Mouse (Mus musculus): ENCODE results near the gene Il12rb1.

Gene Il12rb1

DNA sequence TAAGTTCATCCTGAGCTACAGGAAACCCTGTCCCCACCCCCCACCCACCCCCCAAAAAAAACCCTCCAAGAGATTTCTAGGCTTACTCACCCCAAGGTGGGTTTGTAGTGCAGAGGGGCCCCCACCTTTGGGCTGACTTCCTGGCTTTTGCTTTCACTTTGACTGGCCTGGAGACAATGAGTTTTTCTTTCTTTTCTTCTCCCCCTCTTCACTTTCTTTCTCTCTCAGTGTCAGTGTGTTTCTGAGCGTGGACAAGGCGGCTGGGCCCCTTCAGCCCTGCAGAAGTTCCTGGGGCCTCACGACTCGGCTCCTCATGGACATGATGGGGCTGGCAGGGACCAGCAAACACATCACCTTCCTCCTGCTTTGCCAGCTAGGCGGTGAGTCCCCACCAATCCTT is at the start of gene Il12rb1:
TSS of gene Il12rb1 (plus strand) at position 211 of the 400 bp plus-strand sequence.
- no peak for DNase-seq

DNA sequence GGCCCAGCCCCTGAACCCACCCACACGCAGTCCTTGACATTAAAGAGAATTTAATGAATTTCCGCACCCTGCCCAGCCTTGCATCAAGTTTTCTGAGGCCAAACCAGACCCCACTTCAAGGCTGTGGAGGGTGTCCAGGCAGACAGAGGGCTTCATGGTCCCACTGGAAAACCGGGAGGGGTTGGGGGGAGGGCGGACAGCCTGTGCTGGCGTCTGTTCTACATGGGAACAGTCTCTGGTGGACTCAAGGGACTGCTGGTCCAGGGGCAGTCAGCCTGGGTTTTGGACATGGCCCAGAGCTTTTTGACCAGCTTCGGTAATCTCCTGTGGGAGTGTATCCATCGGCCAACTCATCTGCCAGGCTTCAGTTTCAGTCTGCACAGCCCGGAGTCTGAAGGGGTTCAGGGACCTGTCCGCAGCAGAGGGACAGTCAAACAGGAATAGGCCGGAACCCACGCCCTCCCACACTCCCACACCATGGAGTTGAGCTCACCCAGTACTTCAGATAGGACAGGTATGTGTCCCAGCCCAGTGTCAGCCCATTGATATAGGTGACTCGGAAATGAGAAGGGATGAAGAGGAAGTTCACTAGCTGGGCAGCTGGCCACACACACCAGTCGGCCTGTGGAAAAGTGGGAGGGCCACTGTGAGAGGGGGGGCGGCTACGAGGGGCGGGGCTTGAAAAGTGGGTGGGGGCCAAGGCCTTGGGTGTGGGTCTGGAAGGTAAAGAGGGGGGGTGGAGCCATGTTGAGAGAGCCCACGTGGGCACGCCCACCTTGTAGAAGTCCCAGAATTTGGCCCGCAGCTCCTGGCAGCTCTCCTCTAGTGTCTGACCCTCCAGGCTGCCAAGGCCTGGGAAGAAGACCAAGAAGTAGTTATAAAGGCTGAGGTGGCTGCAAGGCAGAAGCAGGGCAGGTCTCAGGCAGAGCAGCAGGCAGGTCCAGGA is 49.4 kb upstream of the Il12rb1 start:
- peak; percentile 47 for DNase-seq

DNA sequence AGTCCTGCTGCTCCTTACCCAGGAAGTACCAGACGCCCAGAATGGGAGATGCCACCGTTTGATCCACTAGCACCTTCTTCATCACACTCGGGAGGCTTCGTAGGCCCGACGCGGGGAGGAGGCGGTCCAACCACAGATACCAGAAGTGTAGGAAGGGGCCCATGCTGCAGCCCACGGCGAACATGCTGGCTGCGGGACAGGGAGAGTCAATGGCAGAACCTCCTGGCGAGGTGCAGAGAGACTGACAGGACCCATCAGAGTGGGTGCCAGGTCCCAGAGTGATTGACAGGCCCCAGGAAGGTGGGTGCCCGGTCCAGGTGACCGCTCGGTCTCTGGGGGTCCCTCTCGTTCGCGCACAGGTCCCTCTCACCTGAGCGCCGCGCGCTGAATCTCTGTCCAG is 47.9 kb upstream of the Il12rb1 start:
- DNase-seq = no peak

DNA sequence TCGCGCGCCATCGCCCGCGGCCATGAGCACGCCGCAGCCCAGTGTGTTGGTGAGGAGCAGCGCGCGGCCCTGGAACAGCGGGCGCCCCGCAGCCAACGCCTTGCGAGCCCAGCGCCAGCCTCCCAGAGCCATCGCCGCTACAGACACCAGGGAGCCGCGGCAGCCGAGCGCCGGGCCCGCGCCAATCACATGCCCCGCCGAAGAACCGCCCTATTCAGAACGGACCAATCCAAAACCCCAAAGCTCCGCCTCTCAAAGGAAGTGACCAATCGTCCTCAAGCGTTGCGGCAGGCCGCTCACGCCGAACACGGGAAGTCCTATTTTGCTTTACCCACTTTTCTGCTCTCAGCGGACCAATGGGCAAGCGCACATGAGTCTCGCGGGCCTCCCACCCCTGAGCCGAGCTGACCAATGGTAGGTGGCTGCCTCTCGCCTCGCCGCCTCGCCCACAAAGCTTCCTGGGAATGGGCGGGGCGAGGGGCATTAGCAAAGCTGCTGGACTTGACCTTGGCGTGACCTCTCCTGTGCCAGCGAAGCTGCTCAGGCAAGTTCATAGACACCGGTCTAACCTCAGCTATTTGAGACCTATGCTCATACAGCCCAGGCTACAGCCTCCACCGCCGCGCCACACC is 47.4 kb upstream of the Il12rb1 start, which contains the start of gene Mpv17l2:
TSS of gene Mpv17l2 (minus strand) at position 172 of the 632 bp plus-strand sequence.
- peak; percentile 92 for DNase-seq

DNA sequence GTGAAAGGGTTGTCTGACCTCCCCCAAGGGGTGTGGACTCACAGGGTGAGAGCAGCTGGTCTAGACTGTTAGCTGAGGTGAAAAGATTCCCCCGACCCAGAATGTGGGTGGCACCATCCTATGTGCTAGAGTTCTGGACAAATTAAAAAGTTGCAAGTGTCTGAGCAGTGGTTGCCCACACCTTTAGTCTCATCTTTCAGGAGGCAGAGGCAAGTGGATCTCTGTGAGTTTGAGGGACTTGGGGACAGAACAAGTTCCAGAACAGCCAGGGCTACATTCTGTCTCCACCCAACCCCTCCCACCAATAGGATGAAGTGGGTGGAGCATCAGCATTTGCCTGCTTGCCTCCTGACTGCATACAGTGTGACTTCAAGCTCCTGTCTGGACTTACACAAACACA is 46.1 kb upstream of the Il12rb1 start:
- no peak for DNase-seq

DNA sequence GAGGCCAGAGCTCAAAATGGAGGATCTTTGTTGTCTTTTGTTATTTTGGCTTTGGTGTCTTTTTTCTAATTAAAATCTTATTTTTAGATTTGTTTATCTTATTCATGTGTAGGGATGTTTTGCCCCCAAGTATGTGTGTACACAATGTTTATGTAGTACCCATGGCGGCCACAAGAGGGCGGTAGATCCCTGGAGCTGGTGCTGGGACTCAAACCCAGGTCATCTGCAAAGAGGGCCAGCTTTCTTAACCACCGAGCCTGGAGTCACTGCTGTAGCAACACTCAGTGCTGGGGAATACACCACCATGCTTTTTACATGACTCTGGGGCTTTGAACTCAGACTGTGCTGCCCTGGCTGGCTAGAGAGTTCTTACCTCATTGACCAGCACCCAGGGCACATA is 44.9 kb upstream of the Il12rb1 start:
- DNase-seq = peak; percentile 69

DNA sequence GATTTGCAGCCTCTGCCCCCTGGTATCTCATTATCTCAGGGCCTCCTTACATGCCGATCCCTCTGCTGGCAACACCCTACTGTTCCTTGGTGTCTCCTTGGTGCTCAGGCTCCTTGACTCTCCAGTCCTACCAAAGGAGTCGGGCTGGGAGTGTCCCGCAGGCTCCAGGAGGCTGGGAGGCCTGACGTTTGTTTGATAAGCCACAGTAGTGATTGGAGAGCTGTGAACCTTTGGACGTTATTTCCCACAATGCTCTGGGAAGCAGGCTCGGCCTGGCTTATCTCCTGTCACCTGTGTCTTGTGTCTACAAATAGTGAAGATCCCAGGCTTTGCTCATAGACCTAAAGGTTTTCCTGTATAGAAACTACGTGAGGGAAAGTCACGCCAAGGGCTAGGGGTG is 44.2 kb upstream of the Il12rb1 start:
- no peak for DNase-seq

DNA sequence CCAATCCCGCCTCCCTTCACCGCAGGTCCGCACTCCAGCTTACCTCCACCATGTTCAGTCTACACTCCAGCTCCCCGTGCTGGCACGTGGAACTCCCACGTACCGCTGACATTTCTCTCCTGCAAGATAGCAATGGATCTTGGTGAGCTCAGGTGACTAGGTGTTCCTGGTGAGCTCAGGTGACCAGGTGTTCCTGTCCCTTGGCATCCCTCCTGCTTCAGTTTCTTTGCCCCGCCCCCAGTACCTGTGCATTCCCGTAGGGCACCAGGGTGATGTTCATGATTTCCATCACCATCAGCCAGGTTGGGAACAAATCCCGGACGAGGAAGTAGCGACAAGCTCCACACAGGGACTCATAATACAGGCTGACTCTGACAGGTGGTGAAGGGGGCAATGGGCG is 43.6 kb upstream of the Il12rb1 start:
- no peak for DNase-seq

DNA sequence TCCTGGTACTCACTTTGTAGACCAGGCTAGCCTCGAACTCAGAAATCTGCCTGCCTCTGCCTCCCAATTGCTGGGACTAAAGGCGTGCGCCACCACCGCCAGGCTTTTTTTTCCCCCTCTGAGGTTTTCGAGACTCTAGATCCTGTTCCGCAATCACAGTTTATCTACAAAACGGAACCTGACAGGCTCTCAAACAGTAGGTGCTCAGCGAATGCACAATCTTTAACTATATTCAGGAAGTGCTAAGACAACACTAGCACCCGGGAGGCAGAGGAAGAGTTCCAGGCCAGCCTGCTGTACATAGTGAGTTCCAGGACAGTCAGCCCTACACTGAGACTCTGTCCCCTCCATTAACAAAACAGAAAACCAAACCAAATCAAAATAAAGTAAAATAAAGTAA is 42.9 kb upstream of the Il12rb1 start:
- DNase-seq = no peak

DNA sequence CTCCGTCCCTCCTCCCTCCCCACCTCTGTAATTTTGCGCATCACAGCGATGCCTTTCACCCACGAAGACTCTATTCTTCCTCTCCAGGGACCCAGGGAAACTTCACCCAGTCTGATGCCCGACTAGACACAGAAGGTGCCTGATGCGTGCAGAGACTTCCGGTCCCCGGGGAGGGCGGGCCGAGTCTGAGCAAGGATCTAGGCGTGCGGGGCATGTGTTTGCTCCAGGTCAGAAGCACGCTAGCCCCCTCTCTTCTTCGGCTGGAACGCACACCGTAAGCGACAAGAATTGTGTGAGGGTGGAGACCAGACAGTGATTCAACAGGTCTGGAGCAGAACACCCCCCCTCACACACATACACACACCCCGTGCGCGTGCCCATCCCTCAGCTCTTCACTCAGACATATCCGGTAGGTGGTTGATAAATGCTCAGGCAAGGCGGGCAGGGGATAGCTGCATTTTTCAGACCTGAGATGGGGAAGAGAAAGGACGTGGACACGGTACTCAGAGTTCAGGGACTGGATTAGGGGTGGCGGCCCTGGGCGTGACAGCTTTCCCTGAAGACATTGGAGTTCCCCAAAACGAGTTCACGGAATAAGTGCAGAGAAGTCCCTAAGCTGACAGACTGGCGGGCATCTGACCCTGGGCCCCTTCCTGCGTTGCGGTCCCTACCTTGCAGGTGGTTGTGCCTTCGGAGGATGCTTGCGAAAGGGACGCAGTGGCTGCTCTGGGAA is 42.2 kb upstream of the Il12rb1 start:
- DNase-seq = peak; percentile 47

DNA sequence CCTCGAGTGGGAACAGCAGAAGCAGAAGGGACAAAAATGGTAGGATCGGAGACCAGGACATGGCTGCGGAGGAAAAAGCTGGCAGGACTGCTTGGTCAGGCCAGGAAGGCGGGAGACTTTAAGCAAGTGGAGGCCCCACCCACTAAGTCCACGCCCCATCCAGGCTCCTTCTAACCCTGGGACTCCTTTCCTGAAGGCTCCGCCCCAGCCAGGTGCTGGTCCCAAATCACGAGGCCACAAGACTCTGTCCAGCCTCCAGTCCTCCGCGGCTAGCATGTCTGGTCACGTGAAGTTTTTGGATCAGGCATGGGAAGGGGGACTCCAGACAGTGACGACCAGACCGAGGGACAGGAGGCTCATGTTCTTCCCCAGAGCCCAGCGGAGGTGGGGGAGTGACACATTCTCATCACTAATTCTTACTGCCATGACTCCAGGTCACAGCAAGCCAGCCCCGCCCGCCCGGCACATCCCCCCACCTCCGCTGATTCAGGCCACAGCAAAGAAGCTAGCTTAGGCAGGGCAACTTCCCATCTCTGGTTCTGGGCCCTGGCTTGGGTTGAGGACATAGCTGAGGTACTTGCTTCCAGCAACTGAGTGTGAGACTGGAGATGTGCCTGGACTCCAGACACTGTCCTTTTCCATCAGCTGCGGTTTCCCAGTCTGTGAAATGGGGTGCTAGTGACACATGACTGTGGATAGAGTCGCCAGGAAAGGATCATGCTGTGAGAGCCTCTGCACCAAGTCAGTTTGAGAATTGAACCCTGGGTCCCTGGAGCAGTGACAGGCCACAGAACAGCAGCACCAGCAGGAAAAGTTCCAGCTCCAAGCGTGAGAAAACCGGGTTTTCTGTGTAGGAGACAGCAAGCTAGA is 41.4 kb upstream of the Il12rb1 start:
- peak; percentile 91 for DNase-seq

DNA sequence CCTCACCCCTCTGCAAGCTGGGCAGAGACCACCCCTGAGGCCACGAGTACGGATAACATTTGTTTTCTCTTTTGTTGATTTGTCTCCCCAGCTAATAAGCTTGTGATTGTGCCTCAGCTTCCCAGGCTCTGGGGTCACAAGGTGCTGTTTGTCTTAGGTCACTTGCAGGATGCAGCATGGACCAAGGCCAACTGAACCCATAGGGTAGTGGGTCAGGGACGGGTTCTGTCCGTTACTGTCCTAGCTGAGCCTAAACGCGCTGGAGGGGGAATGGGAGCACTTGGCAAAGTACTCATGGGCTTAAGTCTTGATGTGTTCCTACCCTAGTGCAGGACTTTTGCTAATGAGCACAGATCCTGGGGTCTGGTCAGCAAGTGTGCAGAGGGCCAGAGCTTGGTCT is 40.7 kb upstream of the Il12rb1 start:
- no peak for DNase-seq

DNA sequence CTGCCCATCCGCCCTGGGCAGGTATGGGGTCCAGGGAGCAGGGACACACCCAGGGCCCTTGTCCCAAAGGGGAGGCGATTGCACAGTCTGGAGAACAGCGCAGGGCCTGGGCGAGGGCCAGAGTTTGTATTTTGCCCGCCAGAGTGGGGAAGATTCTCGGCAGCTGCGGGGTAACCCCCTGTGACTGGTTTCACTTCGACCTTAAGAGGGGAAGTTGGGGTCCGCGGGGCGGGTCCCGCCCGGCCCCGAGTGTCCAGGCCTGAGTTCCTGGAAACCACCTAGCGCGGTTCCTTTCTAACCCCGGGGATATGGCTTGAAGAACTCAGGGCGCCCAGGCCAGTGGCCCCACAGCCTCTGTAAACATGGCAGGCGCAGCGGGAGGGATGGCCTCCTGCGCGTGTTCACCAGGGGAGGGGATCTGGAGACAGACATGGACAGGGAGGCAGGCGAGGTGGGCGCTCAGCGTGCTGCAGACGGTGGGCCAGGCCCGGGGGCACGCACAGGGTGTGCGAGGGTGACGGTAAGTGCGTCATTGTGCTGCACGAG is 39.9 kb upstream of the Il12rb1 start:
- no peak for DNase-seq

DNA sequence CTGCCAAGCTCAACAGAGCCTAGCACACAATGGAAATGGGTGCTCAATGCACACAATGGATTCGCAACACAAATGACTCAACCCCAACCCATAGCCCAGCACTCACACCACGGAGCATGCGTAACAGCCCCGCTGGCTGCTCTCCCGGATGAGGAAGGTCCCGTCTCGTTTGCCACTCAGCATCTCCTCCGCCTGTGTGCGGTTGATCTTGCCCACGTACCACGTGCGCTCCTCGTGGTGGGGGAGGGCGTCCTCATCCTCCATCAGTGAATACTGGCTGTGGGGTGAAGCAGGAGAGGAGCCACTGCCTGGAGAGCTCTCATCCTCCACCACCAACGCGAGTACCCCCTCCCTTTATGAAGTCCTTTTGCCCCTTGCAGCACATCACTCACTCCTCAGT is 39.3 kb upstream of the Il12rb1 start:
- no peak for DNase-seq

DNA sequence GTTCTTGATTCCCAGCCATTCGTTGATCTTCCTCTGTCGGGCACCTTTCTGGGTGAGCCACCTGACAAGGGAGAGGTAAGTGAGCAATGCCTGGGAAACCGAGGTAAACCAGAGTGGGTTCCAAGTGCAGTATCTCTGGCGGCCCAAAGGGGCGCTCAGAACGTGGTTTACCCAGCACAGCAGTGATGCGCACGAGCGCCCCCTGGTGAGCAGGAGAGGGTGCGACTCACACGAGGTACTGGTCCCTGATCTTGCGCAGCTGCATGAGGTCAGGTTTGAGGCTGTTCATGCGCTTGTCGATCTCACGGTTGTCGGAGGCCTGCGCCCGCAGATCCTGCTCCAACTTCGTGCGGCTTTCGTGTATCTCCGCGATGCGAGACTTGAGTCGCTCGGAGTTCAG is 38.9 kb upstream of the Il12rb1 start:
- peak; percentile 95 for DNase-seq

DNA sequence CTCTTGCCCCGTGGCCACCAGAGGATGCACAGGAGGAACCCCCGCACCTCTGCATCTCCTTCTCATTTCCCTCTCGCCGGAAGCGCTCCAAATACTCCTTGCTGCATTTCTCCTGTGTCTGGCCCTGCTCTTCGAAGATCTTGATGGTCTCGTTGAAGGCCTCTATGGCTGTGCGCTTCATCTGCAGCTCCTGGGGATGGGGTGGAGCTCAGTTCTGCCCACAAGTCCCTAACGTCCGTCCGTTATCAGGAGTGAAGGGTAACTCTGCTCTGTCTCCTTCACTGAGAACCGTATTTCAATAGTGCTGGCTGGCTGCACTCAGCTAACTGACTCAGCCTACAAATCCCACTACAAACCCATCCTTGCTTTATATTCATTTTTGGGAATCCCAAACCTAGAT is 38.4 kb upstream of the Il12rb1 start:
- DNase-seq = no peak

DNA sequence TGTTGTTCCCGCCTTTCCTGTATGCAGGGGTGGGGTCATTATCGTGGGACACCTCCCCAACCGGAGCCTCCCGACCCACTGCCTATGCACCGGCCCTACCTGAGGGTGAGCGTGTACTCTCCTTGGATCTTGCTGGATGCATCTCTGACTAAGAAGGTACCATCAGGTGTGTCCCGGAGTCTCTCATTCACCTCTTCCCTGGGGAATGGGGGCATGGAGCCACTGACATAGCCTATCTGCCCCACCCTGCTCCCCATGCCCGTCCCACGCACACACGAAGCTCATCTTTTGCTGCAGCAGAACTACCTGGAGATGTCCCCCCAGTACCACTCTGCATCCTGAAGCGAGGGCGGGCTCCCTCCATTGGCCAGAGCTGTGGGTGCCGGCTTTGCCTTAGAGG is 37.5 kb upstream of the Il12rb1 start:
- no peak for DNase-seq

DNA sequence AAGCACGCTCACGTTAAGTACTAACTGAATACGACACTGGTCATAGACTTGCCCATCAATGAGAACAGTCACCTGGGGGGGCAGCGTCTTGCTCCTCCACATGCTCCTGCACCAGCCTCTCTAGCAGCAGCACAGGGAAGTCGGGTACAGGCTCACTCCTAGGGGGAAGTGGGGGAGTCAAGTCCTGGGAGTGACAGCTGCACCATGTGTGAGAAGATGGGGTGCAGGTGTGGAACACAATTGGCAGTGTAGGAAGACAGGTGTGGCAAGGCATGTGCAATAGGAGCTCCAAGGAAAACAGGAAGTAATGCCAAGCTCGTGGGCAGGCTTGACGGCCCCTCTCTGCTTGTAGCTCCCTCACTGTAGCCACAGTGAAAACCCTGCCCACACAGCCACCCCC is 37.0 kb upstream of the Il12rb1 start:
- no peak for DNase-seq

DNA sequence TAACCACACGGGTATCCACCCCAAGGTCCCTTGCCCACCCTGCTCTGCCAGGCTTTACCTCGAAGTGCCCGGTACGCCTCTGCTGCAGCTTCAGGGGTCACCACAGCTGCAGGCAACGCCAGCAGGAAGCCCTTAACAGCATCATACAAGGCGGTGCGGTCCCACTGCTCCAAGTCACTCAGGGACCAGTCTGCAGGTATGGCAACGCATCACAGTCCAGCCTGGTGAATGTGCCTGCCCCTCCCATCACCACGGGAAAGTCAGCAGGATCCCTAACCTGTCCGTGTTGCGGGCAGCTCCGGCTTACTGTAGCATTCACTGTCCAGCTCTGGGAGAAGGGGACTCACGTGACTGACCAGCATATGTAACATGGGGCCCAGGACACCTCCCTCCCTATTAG is 36.2 kb upstream of the Il12rb1 start:
- no peak for DNase-seq

DNA sequence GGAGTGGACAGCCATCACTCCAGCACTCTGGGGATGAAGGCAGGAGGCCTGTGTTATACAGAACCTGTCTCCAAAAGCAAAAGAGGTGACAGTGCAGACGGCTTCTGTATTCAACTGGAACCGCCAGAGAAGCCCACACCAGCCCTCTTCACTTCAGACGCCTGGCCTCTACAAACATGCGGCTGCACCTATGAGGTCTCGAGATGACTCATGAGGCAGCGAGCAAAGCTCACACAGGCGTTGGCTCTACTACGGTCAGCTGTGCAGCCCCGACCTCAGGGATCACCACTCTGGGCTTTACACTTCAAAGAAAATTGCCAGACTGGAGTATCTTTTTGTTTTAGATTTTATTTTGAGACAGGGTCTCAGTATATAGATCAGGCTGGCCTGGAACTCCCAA is 35.4 kb upstream of the Il12rb1 start:
- DNase-seq = no peak

DNA sequence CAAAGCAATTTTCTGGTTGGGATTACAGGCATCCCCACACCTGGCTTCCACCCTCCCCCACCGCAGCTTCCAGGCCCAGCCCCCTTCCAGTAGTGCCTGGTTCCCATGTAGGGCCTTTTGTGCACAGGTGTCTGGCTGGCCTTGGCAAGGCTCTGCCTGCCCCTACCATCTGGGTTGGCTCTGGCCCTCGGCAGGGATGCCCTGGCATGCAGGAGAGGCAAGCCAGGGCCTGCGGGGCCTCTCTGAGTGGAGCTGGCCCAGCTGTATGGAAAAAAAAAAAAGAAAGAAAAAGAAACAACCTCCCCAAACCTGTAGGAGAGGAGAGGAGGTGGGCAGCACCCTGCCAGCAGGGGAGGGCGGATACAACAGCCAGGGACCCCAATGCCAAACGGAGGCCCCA is 34.8 kb upstream of the Il12rb1 start:
- no peak for DNase-seq

DNA sequence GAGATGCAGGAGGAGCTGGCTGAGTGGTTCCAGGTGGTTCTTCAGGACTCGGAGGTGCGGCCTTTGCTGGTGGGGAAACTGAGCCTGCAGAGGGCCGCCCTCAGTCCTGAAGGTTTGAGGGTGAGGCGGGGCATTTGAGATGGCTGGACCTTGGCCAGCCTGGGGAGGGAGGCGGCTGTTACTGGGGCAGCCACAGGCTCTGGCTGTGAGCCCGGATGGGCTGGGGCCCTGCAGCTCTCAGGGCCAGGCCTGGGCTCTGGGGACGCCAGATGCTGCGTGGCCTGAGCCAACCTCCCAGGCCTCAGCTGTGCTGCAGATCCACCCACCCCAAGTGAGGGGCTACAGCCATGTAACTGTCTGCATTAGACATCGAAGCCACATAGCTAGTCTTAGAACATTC is 34.4 kb upstream of the Il12rb1 start:
- DNase-seq = peak; percentile 81

Data from kidney, adult 18-20 months (tissue).